Mouse (Mus musculus) ES-Bruce4 (cell line): Measurements from ENCODE around the gene Myh9.

Experiments
- CTCF ChIP-seq: IDR thresholded peaks from one replicate; pipeline ENCODE4 v1.8.1; 2011; ENCODE audit warnings: low read depth, low read length
- POLR2A ChIP-seq: IDR thresholded peaks from one replicate; pipeline ENCODE4 v1.8.1; 2011; ENCODE audit warnings: low read length; ENCODE audit not compliant: insufficient read depth

DNA sequence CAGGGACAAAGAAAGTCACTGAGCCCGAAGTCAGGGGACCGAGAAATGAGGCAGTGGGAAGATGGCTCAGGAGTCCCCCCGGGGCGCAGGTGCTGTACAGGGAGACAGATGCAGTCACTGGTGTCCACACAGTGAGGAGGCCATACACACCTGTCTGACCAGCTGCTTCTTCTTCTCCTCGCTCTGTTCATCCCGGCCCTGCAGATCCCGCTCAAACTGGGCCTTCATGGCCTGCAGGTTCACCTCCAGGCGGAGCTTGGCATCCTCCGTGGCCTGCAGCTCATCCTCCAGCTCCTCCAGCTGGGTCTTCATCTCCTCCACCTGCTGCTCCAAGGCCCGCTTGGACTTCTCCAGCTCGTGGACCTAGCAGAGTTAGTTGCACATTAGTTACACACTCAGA lies 75.0 kb downstream of the Myh9 start:
- TF ChIP-seq CTCF (no peak), POLR2A (no peak)
